In genomic region chr6:126513714-126514248, GRCm38 (mm10) we compare ENCODE assay signal across 11 mouse cellular contexts. TPM values are rescaled to one million over a fixed set of nuclear protein-coding genes. Genes with fewer than 3 reads are reported as not detected.
"Had no signal": no experiment of that assay in that cellular context is flagged by ENCODE, and none has a peak within 500 bp of the region (broad histone marks: within the 10 kb centered on the region; RNA-seq: fewer than 3 reads in every experiment).

No protein-coding gene starts in this region.

- H3K4me1 ChIP-seq: limb, embryonic 10.5 days; liver, embryonic 12.5 days; stomach, embryonic 15.5 days had no signal

- H3K27me3 ChIP-seq: liver, embryonic 12.5 days; neural tube, embryonic 12.5 days; stomach, embryonic 15.5 days had no signal

- H3K36me3 ChIP-seq: limb, embryonic 10.5 days; liver, embryonic 12.5 days; midbrain, embryonic 10.5 days; neural tube, embryonic 12.5 days; stomach, embryonic 15.5 days had no signal

- H3K4me3 ChIP-seq: limb, embryonic 10.5 days; liver, embryonic 12.5 days; midbrain, embryonic 10.5 days; myocyte; neural tube, embryonic 12.5 days; stomach, embryonic 15.5 days had no signal

- ATAC-seq: liver, embryonic 12.5 days had no signal

- H3K4me2 ChIP-seq: liver, embryonic 12.5 days; lung, embryonic 14.5 days; stomach, embryonic 15.5 days had no signal

- H3K9ac ChIP-seq: liver, embryonic 12.5 days; lung, embryonic 14.5 days; neural tube, embryonic 12.5 days; stomach, embryonic 15.5 days had no signal

- H3K27ac ChIP-seq: kidney, postnatal 0 days; limb, embryonic 10.5 days; liver, embryonic 12.5 days; neural tube, embryonic 12.5 days; stomach, embryonic 15.5 days had no signal

- DNase-seq: lung, embryonic 14.5 days; midbrain, embryonic 14.5 days; right cerebral cortex, postnatal 14 days; thymus, adult 2 months had no signal

- H3K9me3 ChIP-seq: limb, embryonic 10.5 days; liver, embryonic 12.5 days; midbrain, embryonic 10.5 days; neural tube, embryonic 12.5 days; stomach, embryonic 15.5 days had no signal

RNA-seq across cellular contexts. Expression of gene Kcna5, which starts 21.4 kb away (rescaled TPM):
- polyA plus RNA-seq: myocyte had no signal
